ENCODE assay signal across 34 mouse cellular contexts in the genomic region with DNA sequence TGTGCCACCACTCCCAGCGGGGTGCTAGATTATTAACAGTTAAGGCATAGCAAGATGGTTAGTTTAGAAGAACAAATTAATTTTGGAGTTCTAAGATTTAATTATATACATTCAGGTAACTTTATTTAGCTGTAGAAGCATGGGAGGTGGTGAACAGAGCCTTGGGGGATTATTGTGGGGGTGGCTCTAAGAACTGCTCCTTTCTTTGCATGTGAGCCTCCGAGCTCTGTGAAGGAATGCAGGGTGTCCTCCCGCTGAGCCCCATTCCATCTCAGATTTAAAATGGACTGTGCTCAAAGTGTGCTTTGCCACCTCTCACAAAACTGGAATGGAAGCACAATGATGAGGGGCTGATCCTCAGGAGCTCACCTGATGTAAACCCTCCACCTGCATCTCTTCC.
"Had no signal": no experiment of that assay in that cellular context is flagged by ENCODE, and none has a peak within 500 bp of the region (broad histone marks: within the 10 kb centered on the region; RNA-seq: fewer than 3 reads in every experiment).

No protein-coding gene starts in this region.

- ATAC-seq: hindbrain, embryonic 16.5 days; hindbrain, postnatal 0 days; inflammation-experienced regulatory T-cells, adult 6 months; intestine, embryonic 15.5 days; intestine, embryonic 16.5 days; intestine, postnatal 0 days had no signal

- H3K4me1 ChIP-seq: heart, embryonic 12.5 days; heart, embryonic 13.5 days; heart, embryonic 15.5 days; hindbrain, embryonic 10.5 days; hindbrain, embryonic 12.5 days; hindbrain, embryonic 13.5 days; hindbrain, embryonic 15.5 days; intestine, embryonic 15.5 days; kidney, embryonic 15.5 days had no signal

- DNase-seq: heart, postnatal 10 days; heart, postnatal 14 days; heart, postnatal 36 days; heart, postnatal 4 days; kidney, adult 11 months; kidney, adult 18-20 months; kidney, adult 2 months; kidney, adult 8-10 months; kidney, adult 9 months; kidney, postnatal 10 days; kidney, postnatal 14 days; kidney, postnatal 25 days; kidney, postnatal 36 days; kidney, postnatal 4 days; layer of hippocampus, adult 9-11 months; layer of hippocampus, postnatal 36 days had no signal

- H3K36me3 ChIP-seq: heart, embryonic 12.5 days; heart, embryonic 13.5 days; heart, embryonic 15.5 days; hindbrain, embryonic 10.5 days; hindbrain, embryonic 12.5 days; hindbrain, embryonic 13.5 days; hindbrain, embryonic 15.5 days; intestine, embryonic 15.5 days; kidney, embryonic 15.5 days had no signal

- H3K27ac ChIP-seq: heart, embryonic 13.5 days; heart, embryonic 15.5 days; hindbrain, embryonic 10.5 days; hindbrain, embryonic 12.5 days; hindbrain, embryonic 13.5 days; hindbrain, embryonic 14.5 days; hindbrain, embryonic 15.5 days; hindbrain, postnatal 0 days; intestine, embryonic 15.5 days; kidney, embryonic 15.5 days; kidney, postnatal 0 days; layer of hippocampus, adult 2 months; left cerebral cortex, adult 2 months had no signal

- H3K9me3 ChIP-seq: heart, embryonic 12.5 days; heart, embryonic 13.5 days; heart, embryonic 15.5 days; hindbrain, embryonic 10.5 days; hindbrain, embryonic 12.5 days; hindbrain, embryonic 13.5 days; hindbrain, embryonic 15.5 days; intestine, embryonic 15.5 days; kidney, embryonic 15.5 days had no signal

- H3K27me3 ChIP-seq: heart, embryonic 12.5 days; heart, embryonic 13.5 days; heart, embryonic 15.5 days; hindbrain, embryonic 12.5 days; hindbrain, embryonic 13.5 days; hindbrain, embryonic 15.5 days; intestine, embryonic 15.5 days; kidney, embryonic 15.5 days had no signal

- H3K4me3 ChIP-seq: heart, embryonic 12.5 days; heart, embryonic 13.5 days; heart, embryonic 15.5 days; hindbrain, embryonic 10.5 days; hindbrain, embryonic 12.5 days; hindbrain, embryonic 13.5 days; hindbrain, embryonic 15.5 days; intestine, embryonic 15.5 days; kidney, embryonic 15.5 days; layer of hippocampus, adult 2 months; left cerebral cortex, adult 2 months had no signal
